Mouse (Mus musculus): Measurements from ENCODE around the gene Plaa.
"Not testable (repeated sequence)": the region's sequence is repeated elsewhere in the genome, so short reads cannot be mapped to it uniquely, and the experiment has no call there.

The Plaa gene

GRCm38 (mm10) chr4:94603031-94603629 is at the start of gene Plaa:
Gene Plaa, minus strand, starts transcription at chr4:94603244.
- DNase-seq (ENCODE audit: low read depth, low spot score), result peak; percentile 72

DNA sequence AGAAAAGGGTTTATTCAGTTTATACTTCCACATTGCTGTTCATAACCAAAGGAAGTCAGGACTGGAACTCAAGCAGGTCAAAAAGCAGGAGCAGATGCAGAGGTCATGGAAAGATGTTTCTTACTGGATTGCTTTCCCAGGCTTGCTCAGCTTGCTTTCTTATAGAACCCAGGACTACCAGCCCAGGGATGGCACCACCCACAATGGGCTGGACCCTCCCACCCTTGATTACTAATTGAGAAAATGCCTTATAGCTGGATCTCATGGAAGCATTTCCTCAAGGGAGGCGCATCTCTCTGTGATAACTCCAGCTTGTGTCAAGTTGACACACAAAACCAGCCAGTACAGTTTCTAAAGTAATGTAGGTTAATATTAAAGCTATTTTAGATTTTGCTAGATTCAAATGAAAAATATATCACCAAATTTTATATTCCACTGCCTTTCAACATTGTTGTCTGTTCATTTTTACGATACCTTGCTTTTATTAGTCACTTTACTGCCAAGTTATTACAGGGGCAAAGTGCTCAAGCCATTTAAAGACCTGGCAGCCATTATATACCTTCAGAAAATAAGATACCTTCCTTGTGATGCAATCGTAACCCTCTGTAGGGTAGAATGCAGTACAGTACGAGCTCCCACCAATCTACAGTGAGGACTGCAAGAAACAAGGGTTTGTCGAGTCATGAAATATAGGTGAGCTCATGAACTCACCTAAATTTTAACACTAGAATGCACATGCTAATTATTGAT is 47.6 kb upstream of the Plaa start:
- DNase-seq (ENCODE audit: low read depth, low spot score), result not testable (repeated sequence)

GRCm38 (mm10) chr4:94649920-94650319 is 46.9 kb upstream of the Plaa start, which contains the start of gene Lrrc19:
Gene Lrrc19, minus strand, starts transcription at chr4:94650144.
- no peak for DNase-seq (ENCODE audit: low read depth, low spot score)

GRCm38 (mm10) chr4:94643141-94643540 is 40.1 kb upstream of the Plaa start:
- no peak for DNase-seq (ENCODE audit: low read depth, low spot score)

DNA sequence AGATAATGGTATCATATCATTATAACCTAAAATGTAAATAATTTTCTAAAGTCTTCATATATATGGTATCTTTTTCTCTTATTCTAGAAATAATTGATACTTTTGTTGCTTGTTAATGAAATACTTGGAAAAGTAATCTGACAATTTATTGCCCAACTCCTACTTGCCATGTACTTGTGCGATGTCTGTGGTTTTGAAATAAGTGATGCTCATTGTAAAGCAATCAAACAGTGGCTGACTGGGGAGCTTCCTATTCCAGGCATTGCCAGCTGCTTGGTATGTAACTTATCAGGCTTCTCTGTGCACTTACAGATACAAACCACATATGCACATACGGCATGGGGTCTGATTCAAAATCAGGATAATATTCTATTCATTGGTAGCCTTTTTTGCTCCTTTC is 17.0 kb upstream of the Plaa start:
- no peak for DNase-seq (ENCODE audit: low read depth, low spot score)

- no peak for DNase-seq (ENCODE audit: low read depth, low spot score)
These were observed 11.6 kb upstream of the Plaa start for GRCm38 (mm10) chr4:94614627-94615006.

DNA sequence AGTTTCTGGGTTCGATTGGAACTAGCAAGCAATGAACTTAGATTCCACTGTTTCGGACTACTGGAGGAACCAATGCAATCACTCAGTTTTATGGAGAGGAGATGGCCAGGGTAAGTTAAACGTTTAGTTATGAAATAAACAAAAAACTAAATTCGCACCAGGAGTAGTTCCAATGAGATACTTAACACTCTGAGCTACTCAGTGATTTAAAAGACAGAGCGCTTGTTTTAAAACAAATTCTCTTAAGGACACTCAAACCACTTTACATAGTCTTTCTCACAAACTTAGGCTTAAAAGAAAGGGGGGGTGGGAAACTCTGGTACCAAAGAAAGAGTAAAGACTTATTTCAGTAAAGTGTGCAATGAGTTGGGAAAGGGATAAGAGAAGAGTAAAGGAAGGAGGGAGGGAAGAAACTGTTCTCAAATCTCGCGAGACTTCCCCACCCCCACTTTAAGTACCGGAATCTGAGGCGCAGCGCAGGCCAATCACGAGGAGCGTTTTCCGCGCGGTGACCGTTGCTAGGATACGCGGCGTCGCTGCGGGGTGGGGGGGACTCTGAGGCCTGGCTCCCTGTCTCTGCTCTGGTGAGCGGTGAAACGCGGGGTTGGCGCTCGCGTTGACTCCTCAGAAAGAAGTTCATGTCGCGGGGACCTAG is 11.1 kb upstream of the Plaa start, which contains the start of gene Ift74:
Gene Ift74, plus strand, starts transcription at position 520 of the 655 bp plus-strand sequence.
- DNase-seq (ENCODE audit: low read depth, low spot score), result peak; percentile 79

DNA sequence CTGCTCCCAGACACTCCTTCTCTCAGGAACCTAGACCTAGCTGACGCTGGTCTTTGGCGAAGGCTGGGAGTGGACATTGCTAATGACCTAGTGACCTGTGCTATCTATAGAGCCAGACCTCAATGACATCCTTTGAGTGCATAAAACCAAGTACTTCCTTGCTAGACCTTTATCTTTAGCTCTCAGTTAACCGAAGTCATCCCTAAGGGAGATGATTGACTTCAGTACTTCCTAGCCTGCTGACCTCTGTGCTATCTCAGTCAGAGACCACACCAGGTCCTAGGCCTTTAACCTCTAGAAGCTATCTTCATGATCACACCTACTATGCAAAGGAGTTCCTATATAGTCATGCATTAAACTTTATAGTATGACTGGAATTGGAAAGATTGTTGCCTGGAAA is 7.3 kb upstream of the Plaa start:
- no peak for DNase-seq (ENCODE audit: low read depth, low spot score)

GRCm38 (mm10) chr4:94605591-94605990 is 2.5 kb upstream of the Plaa start:
- DNase-seq (ENCODE audit: low read depth, low spot score), result no peak

GRCm38 (mm10) chr4:94604452-94605019 is 1.5 kb upstream of the Plaa start:
- DNase-seq (ENCODE audit: low read depth, low spot score), result no peak

DNA sequence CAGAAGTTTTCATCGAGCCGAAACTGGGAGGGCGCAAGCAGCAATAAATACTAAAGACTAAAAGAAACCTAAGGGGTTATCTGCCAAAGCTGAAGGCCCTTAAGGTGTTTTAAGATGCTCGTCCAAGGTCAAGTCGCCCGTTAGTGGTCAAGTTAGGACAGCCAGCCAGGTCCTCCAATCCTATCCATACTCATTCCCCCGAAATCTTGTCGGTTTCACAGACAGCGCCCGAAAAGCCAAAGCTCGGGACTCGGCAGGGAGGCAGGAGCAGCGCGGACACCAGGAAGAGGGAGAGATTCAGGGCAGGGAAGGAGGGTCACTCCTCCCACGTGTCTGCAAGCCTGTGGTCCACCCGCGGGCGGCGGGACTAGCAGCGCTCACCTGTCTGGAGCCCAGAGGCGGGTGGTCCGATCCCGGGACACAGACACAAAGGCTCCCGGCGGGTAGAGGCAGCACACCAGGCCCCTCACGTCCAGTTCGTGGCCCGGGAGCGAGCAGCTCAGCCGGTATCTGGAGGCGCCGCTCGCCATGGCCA is 481 bp downstream of the Plaa start:
- DNase-seq (ENCODE audit: low read depth, low spot score), result peak; percentile 27

GRCm38 (mm10) chr4:94601395-94601794 is 1.6 kb downstream of the Plaa start:
- DNase-seq (ENCODE audit: low read depth, low spot score), result no peak

- DNase-seq (ENCODE audit: low read depth, low spot score), result no peak
These were observed 10.3 kb downstream of the Plaa start for GRCm38 (mm10) chr4:94592709-94593108.

DNA sequence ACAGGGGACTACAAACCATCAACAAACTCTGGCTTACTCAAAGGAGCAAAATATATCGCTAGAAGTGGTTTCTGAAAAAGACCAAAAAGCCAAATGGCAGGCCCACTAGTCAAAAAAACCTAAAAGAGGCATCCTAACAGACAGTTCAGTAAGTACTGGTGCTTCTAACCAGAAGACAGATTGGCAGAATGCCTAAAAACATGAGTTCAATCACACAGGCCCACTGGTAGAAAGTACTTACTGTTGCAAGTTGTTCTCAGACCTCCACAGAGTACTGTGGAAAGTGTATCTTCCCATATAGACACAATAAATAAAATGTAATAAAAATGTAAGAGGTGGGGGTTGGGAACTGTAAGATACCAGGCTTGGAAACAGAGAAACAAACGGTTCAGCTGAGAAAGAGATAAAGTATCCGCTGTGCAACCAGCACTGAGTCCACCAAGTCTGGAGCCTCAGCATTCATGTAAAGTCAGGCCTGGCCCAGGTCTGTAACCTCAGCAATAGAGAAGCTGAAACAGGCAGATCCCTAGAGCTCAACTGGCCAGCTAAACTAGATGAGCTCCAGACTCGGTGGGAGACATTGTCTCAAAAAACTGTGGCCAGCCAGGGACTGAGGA is 11.2 kb downstream of the Plaa start:
- DNase-seq (ENCODE audit: low read depth, low spot score), result no peak

- DNase-seq (ENCODE audit: low read depth, low spot score), result no peak
These were observed 30.4 kb downstream of the Plaa start for GRCm38 (mm10) chr4:94572677-94573076.

DNA sequence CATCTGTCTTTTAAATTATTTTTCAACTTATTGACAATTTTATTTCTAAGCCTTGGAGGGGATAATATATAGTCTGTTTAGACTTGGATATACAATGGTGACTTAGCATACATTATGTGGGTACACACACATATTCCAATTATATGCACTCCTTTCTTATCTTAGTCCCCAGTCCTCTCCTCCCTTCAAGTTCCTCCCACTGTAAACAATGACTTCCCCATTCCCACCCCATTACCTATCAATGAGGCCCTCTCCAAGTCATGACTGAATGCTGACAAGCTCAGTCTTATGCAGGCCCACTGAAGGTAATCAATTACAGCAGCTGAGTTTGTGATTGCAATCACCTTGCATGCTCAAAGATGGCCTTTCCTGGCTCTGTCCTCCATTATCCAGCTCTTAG is 38.7 kb downstream of the Plaa start:
- no peak for DNase-seq (ENCODE audit: low read depth, low spot score)

- no peak for DNase-seq (ENCODE audit: low read depth, low spot score)
These were observed 40.9 kb downstream of the Plaa start for GRCm38 (mm10) chr4:94561954-94562648.

DNA sequence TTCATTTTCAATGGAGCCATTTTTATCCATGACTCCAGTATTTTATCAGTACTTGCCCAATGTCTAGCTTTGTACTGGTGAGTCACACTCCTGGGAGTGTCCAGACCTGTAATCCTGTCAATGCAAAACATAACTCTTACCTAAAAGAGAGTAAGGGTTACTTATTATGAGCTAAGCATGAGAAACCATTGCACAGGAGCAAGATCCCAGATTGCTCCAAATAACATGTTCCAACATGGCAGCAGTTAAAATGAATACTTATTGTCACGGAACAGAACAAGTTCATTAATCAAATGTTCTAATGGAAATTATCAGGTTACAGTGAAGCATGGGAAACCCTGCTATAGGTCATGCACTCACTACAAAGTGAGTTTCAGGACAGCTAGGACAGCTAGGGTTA is 42.7 kb downstream of the Plaa start:
- no peak for DNase-seq (ENCODE audit: low read depth, low spot score)

GRCm38 (mm10) chr4:94559266-94559665 is 43.8 kb downstream of the Plaa start:
- no peak for DNase-seq (ENCODE audit: low read depth, low spot score)

- DNase-seq (ENCODE audit: low read depth, low spot score), result no peak
These were observed 45.9 kb downstream of the Plaa start for GRCm38 (mm10) chr4:94557145-94557544.

Data from c-Kit-negative CD71-positive TER-119-positive erythroid progenitor cells, embryonic 14.5 days (primary cell).